Mouse (Mus musculus) heart, embryonic 11.5 days (tissue): ENCODE data around the gene Shroom3. TPM values are rescaled to one million over a fixed set of nuclear protein-coding genes. Genes with fewer than 3 reads are reported as not detected.

Source experiments
- ATAC-seq: fragments of 200-750 bp; cut with Nextera tagmentation; replicated peaks from 2 replicates; pipeline ENCODE4 v1.8.0; 2017; ENCODE audit warnings: moderate library complexity; ENCODE audit not compliant: insufficient number of reproducible peaks, low FRiP score, low TSS enrichment
- H3K27ac ChIP-seq: fragments of 300-500 bp; sonication (generic); 2 replicates; pipeline ENCODE4 v1.5.1; 2014; ENCODE audit warnings: mild to moderate bottlenecking, low read depth, low read length
- H3K27me3 ChIP-seq: fragments of 300-500 bp; sonication (generic); 2 replicates; pipeline ENCODE4 v1.6.1; 2014; ENCODE audit warnings: mild to moderate bottlenecking, low read length, mixed read lengths; ENCODE audit not compliant: control insufficient read depth, insufficient read depth
- H3K36me3 ChIP-seq: fragments of 300-500 bp; sonication (generic); 2 replicates; pipeline ENCODE4 v1.6.1; 2014; ENCODE audit warnings: mild to moderate bottlenecking, low read length, moderate library complexity, mixed read lengths; ENCODE audit not compliant: control insufficient read depth, insufficient read depth
- H3K4me1 ChIP-seq: fragments of 300-500 bp; sonication (generic); 2 replicates; pipeline ENCODE4 v1.6.1; 2014; ENCODE audit warnings: low read length; ENCODE audit not compliant: control insufficient read depth, insufficient read depth
- H3K4me2 ChIP-seq: fragments of 300-500 bp; sonication (generic); 2 replicates; pipeline ENCODE4 v1.6.1; 2014; ENCODE audit warnings: mild to moderate bottlenecking, moderate library complexity
- H3K4me3 ChIP-seq: fragments of 300-500 bp; sonication (generic); 2 replicates; pipeline ENCODE4 v1.5.1; 2014; ENCODE audit warnings: low read depth, low read length
- H3K9ac ChIP-seq: fragments of 300-500 bp; sonication (generic); 2 replicates; pipeline ENCODE4 v1.6.1; 2014; ENCODE audit warnings: mild to moderate bottlenecking, low read depth, low read length, moderate library complexity
- H3K9me3 ChIP-seq: fragments of 300-500 bp; sonication (generic); replicated peaks from 2 replicates; pipeline ENCODE4 v1.6.1; 2016; ENCODE audit warnings: low read length; ENCODE audit not compliant: control insufficient read depth
- WGBS: fragments of 180-500 bp; shearing (Covaris S2); extraction: QIAGEN DNeasy Blood & Tissue Kit; methylation state at CpG from one replicate; pipeline ENCODE4 v1.1.7; 2014; ENCODE audit not compliant: insufficient replicate concordance; 5-methylcytosine and 5-hydroxymethylcytosine counted together
- polyA plus RNA-seq: library from polyadenylated mRNA; unstranded; fragments of >200 nt; fragmentation: Nextera tagmentation; extraction: Ambion mirVana; gene quantifications from 2 replicates; pipeline ENCODE4 v1.2.1, GENCODE M21; 2014

Gene Shroom3
- polyA plus RNA-seq, 1 experiment from 2014 or later = 14.9 TPM

- Histone ChIP-seq H3K36me3 (peaks cover 35% of the 10 kb centered on the region), H3K4me3 (no peak overlapping the region), H3K9me3 (peaks cover 14% of the 10 kb centered on the region), H3K27me3 (no peaks in the 10 kb centered on the region), H3K27ac (no peak overlapping the region), H3K4me2 (no peak overlapping the region; the same call in 1 of the 2 replicates), H3K4me1 (no peaks in the 10 kb centered on the region), H3K9ac (no peak overlapping the region)
- WGBS = 54% methylated on average over 56 of the region's 57 CpGs
- ATAC-seq = no peak
Measured at GRCm38 (mm10) chr5:92942166-92942565, 258.9 kb downstream of the Shroom3 start.

DNA sequence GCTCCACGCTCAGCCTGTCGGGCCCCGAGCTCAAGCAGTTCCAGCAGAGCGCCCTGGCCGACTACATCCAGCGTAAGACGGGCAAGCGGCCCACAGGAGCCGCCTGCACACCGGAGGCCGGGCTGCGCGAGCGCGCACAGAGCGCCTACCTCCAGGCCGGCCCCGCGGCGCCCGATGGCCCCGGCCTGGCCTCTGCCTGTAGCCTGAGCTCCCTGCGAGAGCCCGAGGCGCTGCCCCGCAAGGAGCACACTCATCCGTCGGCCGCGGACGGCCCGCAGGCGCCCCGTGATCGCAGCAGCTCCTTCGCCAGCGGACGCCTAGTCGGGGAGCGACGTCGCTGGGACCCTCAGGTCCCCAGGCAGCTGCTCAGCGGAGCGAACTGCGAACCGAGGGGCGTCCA lies 259.3 kb downstream of the Shroom3 start:
- no peak overlapping the region for H3K27ac ChIP-seq
- ATAC-seq = no peak
- no peak overlapping the region; the same call in 1 of the 2 replicates for H3K4me2 ChIP-seq
- H3K4me1 ChIP-seq = no peaks in the 10 kb centered on the region
- H3K4me3 ChIP-seq = no peak overlapping the region
- peaks cover 35% of the 10 kb centered on the region for H3K36me3 ChIP-seq
- H3K9ac ChIP-seq = no peak overlapping the region
- peaks cover 14% of the 10 kb centered on the region for H3K9me3 ChIP-seq
- H3K27me3 ChIP-seq = no peaks in the 10 kb centered on the region
- WGBS = 58% methylated on average over 47 of the region's 47 CpGs

- Histone ChIP-seq H3K9ac (no peak overlapping the region), H3K4me3 (no peak overlapping the region), H3K27me3 (no peaks in the 10 kb centered on the region), H3K4me2 (no peak overlapping the region), H3K27ac (no peak overlapping the region), H3K4me1 (peaks cover 4% of the 10 kb centered on the region; the same call in 1 of the 2 replicates), H3K36me3 (peaks cover 34% of the 10 kb centered on the region), H3K9me3 (peaks cover 14% of the 10 kb centered on the region)
- 73% methylated on average over 5 of the region's 5 CpGs for WGBS
- no peak for ATAC-seq
Measured at GRCm38 (mm10) chr5:92944867-92945266, 261.6 kb downstream of the Shroom3 start.

DNA sequence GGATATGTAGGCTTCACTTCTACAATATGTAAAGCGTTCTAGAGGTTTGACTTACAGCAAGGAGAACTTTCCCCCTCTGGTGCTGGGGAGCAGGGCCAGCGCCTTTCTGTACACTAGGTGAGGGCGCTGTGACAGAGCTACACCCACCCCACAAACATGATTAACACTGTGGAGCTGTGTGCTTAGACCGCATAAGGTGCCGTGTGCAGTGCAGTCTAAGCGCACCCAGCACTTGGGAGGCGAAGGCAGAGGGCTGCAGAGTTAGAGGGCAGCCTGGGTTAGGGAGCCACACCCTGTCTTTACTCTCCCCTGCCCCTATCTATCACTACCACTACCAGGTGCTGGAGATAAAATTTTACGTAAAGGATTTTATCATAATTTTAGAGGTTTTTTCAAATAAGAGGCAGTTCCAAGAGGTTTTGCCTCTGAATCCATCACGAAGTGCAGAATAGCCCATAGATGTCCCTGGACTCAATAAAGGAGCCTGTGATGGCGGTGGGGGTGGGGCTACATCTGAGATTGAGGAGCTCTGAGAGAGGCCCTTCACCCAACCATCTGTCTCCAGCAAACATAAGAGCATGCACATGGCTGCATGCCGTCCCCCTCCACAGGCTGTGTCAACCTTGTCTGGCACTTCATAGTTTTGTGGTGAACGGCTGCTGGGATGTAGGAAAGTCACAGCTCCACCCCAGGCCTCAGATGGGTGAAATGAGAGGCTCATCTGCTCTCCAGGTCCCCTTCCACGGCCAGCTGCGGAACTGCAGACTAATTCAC lies 265.9 kb downstream of the Shroom3 start:
- Histone ChIP-seq H3K9me3 (no peaks in the 10 kb centered on the region), H3K4me3 (no peak overlapping the region), H3K4me2 (no peak overlapping the region), H3K36me3 (peaks cover 28% of the 10 kb centered on the region), H3K27me3 (no peaks in the 10 kb centered on the region), H3K4me1 (peaks cover 4% of the 10 kb centered on the region; the same call in 1 of the 2 replicates), H3K9ac (no peak overlapping the region), H3K27ac (no peak overlapping the region)
- no peak for ATAC-seq
- 70% methylated on average over 14 of the region's 14 CpGs for WGBS

DNA sequence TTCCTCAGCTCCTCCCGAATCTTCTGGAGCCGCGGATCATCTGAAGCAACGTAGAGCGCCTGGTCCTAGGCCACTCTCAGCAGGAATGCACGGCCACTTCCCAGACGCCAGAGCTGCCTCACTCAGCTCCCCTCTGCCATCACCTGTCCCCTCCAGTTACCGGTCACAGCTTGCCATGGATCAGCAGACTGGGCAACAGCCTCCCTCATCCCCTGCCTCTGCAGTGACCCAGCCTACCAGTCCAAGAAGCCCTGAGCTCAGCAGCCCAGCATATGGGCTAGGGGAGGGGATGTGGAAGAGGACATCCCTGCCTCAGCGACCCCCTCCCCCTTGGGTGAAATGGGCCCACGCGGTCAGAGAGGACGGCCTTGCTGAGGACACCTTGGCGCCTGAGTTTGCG lies 267.3 kb downstream of the Shroom3 start:
- no peak for ATAC-seq
- H3K27ac ChIP-seq = no peak overlapping the region
- peaks cover 4% of the 10 kb centered on the region for H3K4me1 ChIP-seq
- no peak overlapping the region for H3K4me3 ChIP-seq
- H3K36me3 ChIP-seq = peaks cover 25% of the 10 kb centered on the region
- H3K9me3 ChIP-seq = no peaks in the 10 kb centered on the region
- no peak overlapping the region for H3K9ac ChIP-seq
- H3K27me3 ChIP-seq = no peaks in the 10 kb centered on the region
- 76% methylated on average over 14 of the region's 14 CpGs for WGBS
- no peak overlapping the region for H3K4me2 ChIP-seq

GRCm38 (mm10) chr5:92951079-92951478 lies 267.8 kb downstream of the Shroom3 start:
- H3K27me3 ChIP-seq = no peaks in the 10 kb centered on the region
- H3K9me3 ChIP-seq = no peaks in the 10 kb centered on the region
- H3K4me3 ChIP-seq = no peak overlapping the region
- peaks cover 25% of the 10 kb centered on the region for H3K36me3 ChIP-seq
- ATAC-seq = no peak
- WGBS = 91% methylated on average over 14 of the region's 14 CpGs
- H3K4me1 ChIP-seq = peaks cover 4% of the 10 kb centered on the region
- H3K4me2 ChIP-seq = no peak overlapping the region
- no peak overlapping the region for H3K27ac ChIP-seq
- H3K9ac ChIP-seq = no peak overlapping the region

DNA sequence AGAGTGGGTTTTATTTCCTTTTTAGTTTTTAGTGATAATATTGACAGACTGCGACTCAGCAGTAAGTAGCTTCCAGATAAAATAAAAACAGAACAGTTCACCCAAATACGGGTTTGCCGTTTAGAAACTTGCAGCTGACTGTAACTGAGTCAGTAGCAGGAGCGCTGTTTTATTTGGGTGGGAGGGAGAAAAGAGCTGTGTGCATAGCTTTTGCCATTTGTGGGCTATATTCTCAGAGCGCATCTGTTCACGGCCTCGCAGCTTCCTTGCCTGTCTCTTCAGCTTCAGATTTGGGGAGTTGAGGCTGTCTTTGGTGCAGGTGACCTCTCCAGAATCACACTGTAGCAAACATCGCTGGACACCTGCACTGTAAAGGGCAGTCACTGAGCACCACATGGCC lies 270.6 kb downstream of the Shroom3 start:
- no peak overlapping the region for H3K4me2 ChIP-seq
- H3K27ac ChIP-seq = no peak overlapping the region
- H3K9ac ChIP-seq = no peak overlapping the region
- H3K4me1 ChIP-seq = peaks cover 12% of the 10 kb centered on the region
- no peaks in the 10 kb centered on the region for H3K27me3 ChIP-seq
- no peak overlapping the region for H3K4me3 ChIP-seq
- 81% methylated on average over 8 of the region's 8 CpGs for WGBS
- no peaks in the 10 kb centered on the region for H3K9me3 ChIP-seq
- ATAC-seq = no peak
- H3K36me3 ChIP-seq = peaks cover 28% of the 10 kb centered on the region

GRCm38 (mm10) chr5:92954323-92954722 lies 271.1 kb downstream of the Shroom3 start:
- no peak overlapping the region for H3K4me3 ChIP-seq
- H3K27me3 ChIP-seq = no peaks in the 10 kb centered on the region
- no peak for ATAC-seq
- H3K9ac ChIP-seq = no peak overlapping the region
- 28% methylated on average over 10 of the region's 10 CpGs for WGBS
- peaks cover 28% of the 10 kb centered on the region for H3K36me3 ChIP-seq
- H3K4me1 ChIP-seq = peaks cover 13% of the 10 kb centered on the region
- H3K9me3 ChIP-seq = no peaks in the 10 kb centered on the region
- no peak overlapping the region for H3K4me2 ChIP-seq
- no peak overlapping the region for H3K27ac ChIP-seq
